Mouse (Mus musculus): ENCODE results near the gene Usb1. TPM values are rescaled to one million over a fixed set of nuclear protein-coding genes. Genes with fewer than 3 reads are reported as not detected.

The Usb1 gene
- polyA plus RNA-seq, 1 experiment from 2014 or later = 29.9 TPM

DNA sequence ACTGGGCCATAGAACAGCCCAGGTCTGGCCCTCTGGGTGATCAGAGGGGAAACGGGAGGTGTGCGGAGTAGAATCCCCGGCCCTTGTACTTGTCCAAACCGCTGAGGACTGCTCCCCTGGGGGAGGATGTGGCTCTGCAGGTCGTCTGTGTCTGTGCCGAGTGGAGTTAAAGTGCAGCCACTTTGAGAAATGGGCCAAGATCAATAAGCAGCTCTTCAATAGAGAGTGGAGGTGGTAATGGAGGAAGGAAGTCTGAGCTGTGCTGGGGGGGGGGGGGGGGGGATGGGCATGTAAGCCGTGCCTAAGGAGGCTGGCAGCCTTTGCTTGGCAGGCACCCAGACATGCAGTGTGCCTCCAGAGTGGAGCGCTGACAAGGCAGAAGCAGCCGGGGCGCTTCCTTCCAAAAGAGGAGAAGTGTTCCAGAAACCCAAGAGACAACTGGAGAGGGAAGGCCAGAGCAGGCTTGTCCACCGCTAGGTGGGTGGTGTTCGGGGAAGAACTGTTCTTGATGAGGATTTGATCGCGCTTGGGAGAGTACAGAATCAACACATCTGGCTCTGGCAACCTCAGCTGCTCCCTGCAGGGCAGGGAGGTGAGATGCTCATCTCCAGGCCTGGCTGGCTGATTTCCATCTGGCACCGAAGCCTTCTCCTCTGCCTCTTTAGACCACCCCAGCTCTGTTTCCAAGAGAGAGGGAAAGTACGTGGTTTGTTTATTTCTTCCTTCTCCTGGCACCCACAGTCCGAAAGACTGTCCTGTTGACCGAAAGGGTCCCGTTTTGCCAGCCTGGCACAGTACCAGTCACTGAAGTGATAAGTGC is 16.9 kb downstream of the Usb1 start:
- H3K4me1 ChIP-seq (ENCODE audit: control insufficient read depth, insufficient read depth, low read length) = peaks cover 28% of the 10 kb centered on the region
- H3K4me2 ChIP-seq (ENCODE audit: low read depth, low read length) = no peak overlapping the region
- no peaks in the 10 kb centered on the region for H3K9me3 ChIP-seq (ENCODE audit: control insufficient read depth, low read length)
- no peak overlapping the region for H3K9ac ChIP-seq (replicated peaks; ENCODE audit: low read depth, low read length)
- no peaks in the 10 kb centered on the region for H3K27me3 ChIP-seq (ENCODE audit: control insufficient read depth, insufficient read depth, low read length)
- peak overlapping the region; percentile 55; the same call in 1 of the 2 replicates for H3K27ac ChIP-seq (ENCODE audit: low read depth, low read length)
- no peak overlapping the region; the same call in 1 of the 2 replicates for H3K4me3 ChIP-seq (ENCODE audit: low read depth, low read length)
- H3K36me3 ChIP-seq (ENCODE audit: control insufficient read depth, insufficient read depth, low read length) = 0 out of 2 replicates have a peak, but pooled peaks cover 3% of the 10 kb centered on the region
- peak; percentile 5; the same call in 1 of the 2 replicates for ATAC-seq (ENCODE audit: low read depth)
- WGBS = 42% methylated on average over 19 of the region's 19 CpGs

DNA sequence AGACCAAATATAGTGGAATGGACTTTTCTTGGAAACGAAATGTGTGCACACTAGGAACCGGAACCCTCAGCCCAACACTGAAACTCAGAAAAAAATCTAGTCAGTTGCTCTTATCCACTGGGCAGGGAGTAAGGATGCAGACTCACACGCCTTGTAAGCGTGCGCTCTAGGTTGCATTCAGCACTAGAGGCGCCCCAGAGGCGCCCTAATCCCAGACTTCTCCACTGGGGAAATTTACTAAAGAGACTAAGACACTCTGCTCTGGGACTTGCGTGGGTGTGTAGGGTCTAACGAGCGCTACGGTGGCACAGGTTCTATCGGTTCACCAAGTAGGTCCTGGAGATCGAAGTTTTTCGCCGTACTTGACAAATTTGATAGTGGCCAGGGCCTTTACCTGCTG is 19.4 kb downstream of the Usb1 start:
- Histone ChIP-seq H3K36me3 (ENCODE audit: control insufficient read depth, insufficient read depth, low read length) (no peaks in the 10 kb centered on the region), H3K4me2 (ENCODE audit: low read depth, low read length) (peak overlapping the region; percentile 89), H3K9me3 (ENCODE audit: control insufficient read depth, low read length) (no peaks in the 10 kb centered on the region), H3K27ac (ENCODE audit: low read depth, low read length) (no peak overlapping the region), H3K27me3 (ENCODE audit: control insufficient read depth, insufficient read depth, low read length) (no peaks in the 10 kb centered on the region), H3K9ac (replicated peaks; ENCODE audit: low read depth, low read length) (no peak overlapping the region), H3K4me3 (ENCODE audit: low read depth, low read length) (peak overlapping the region; percentile 93), H3K4me1 (ENCODE audit: control insufficient read depth, insufficient read depth, low read length) (peaks cover 43% of the 10 kb centered on the region)
- WGBS = 2% methylated on average over 15 of the region's 15 CpGs
- ATAC-seq (ENCODE audit: low read depth) = peak; percentile 35; the same call in 1 of the 2 replicates

DNA sequence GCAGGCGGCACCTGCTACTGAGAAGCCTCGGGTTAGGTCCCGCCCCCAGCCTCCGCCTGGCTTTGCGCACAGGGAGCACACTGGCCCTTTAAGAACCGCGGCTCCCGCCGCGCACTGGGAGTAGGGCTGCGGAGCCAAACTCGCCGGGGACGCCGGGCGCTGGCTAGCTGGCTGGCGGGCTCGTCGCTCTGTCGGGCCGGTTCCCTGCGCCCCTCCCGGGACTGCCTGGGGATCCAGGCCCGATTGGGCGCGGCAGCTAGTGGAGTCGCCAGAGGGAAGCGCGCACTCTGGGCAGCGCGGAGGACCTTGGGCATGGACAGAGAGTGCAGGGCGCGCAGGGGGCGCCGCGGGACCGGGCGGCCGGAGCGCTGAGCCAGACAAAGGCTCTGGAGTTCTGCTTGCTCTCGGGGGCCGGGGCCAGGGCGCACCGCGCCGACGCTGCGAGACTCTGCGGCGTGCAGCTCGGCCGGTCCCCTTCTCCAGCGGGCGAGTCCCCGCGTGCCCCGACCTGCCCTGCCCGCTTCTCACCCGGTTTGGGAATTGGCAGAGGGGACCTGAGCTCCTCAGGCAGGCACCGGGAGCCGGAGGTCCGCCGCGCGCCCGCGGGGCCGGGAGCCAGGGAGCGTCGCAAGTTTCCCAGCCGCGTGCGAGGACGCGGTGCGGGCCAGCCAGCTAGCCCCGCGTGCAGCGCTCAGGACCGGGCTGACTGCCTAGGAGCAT is 20.2 kb downstream of the Usb1 start, which contains the start of gene Mmp15:
Mmp15 (plus strand) TSS at position 118 of the 720 bp plus-strand sequence.
- H3K9me3 ChIP-seq (ENCODE audit: control insufficient read depth, low read length) = no peaks in the 10 kb centered on the region
- no peaks in the 10 kb centered on the region for H3K36me3 ChIP-seq (ENCODE audit: control insufficient read depth, insufficient read depth, low read length)
- no peaks in the 10 kb centered on the region for H3K27me3 ChIP-seq (ENCODE audit: control insufficient read depth, insufficient read depth, low read length)
- H3K4me1 ChIP-seq (ENCODE audit: control insufficient read depth, insufficient read depth, low read length) = peaks cover 40% of the 10 kb centered on the region
- peak within 1 kb of the TSS; percentile 91 for H3K9ac ChIP-seq (replicated peaks; ENCODE audit: low read depth, low read length)
- peak within 1 kb of the TSS; percentile 89 for H3K4me2 ChIP-seq (ENCODE audit: low read depth, low read length)
- peak; percentile 73 for ATAC-seq (ENCODE audit: low read depth)
- under 1% methylated on average over 68 of the region's 80 CpGs for WGBS
- peak within 1 kb of the TSS; percentile 87 for H3K27ac ChIP-seq (ENCODE audit: low read depth, low read length)
- H3K4me3 ChIP-seq (ENCODE audit: low read depth, low read length) = peak within 1 kb of the TSS; percentile 93

DNA sequence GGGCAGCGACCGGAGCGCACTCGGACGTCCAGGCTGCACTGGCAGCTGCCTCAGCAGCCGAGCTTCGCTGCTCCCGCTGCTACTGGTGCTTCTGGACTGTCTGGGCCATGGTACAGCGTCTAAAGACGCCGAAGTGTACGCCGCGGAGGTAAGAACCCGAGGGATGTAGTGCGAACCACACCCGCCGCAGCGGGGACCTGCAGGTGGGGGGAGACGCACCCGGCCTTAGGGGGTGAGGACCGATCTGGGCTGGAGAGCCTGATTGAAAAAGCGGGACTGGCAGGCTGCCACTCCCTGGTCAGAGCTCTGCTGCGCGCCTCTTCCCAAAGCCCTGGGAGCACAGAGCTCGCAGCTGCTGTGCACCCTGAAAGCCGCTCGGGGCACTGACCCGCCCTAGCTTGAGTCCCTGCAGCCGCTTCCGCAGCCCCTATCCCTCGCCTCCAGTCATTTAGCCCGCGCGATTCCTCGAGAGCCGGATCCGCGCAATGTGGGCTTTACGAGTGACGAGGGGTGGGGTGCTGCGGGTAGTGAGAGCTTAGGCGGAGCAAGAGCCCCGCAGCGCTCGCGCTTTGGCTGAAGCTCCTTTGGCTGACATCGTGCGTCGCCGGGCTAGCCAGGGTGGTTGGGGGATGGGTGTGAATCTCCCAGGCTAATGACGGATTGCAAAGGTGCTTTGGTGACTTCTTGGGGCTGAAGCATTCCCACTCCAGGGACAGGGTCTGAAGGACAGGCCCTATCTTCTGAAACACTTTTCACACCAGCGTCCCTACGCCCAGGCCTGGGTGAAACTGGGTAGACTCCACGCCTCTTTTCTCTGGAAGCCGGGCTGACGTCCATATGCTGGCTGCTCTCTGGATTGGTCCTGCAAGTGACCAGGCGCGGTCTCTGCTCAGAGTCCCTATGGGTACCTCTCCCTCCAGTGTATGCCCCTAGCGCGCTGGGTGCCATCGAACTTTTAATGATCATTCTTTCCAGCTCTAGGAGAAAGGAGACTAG is 21.1 kb downstream of the Usb1 start:
- Histone ChIP-seq H3K4me2 (ENCODE audit: low read depth, low read length) (peak overlapping the region; percentile 89), H3K4me3 (ENCODE audit: low read depth, low read length) (peak overlapping the region; percentile 93), H3K4me1 (ENCODE audit: control insufficient read depth, insufficient read depth, low read length) (peaks cover 40% of the 10 kb centered on the region), H3K9ac (replicated peaks; ENCODE audit: low read depth, low read length) (peak overlapping the region; percentile 91), H3K9me3 (ENCODE audit: control insufficient read depth, low read length) (no peaks in the 10 kb centered on the region), H3K27ac (ENCODE audit: low read depth, low read length) (peak overlapping the region; percentile 87), H3K36me3 (ENCODE audit: control insufficient read depth, insufficient read depth, low read length) (no peaks in the 10 kb centered on the region), H3K27me3 (ENCODE audit: control insufficient read depth, insufficient read depth, low read length) (no peaks in the 10 kb centered on the region)
- ATAC-seq (ENCODE audit: low read depth) = peak; percentile 45
- 2% methylated on average over 62 of the region's 62 CpGs for WGBS

DNA sequence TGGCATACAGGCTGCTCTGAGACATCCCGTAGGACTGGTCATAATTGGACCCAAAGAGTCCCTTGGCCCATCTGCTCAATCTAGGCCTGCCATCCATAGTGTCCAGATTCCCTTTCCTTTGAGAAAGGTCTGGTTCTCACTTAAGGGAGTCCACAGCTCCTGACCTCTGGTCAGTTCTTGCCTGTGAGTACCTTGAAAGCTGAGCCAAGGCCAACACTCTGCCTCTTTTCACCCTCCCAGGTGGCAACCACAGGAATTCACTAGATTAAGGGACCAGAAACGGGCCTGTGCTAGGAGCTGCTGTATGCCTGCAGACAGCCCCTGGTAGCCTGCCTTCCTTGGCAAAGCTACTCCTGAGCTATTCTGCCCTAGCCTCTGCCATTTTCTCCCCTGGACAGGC is 22.5 kb downstream of the Usb1 start:
- no peak for ATAC-seq (ENCODE audit: low read depth)
- Histone ChIP-seq H3K9ac (replicated peaks; ENCODE audit: low read depth, low read length) (no peak overlapping the region), H3K4me3 (ENCODE audit: low read depth, low read length) (no peak overlapping the region), H3K9me3 (ENCODE audit: control insufficient read depth, low read length) (no peaks in the 10 kb centered on the region), H3K36me3 (ENCODE audit: control insufficient read depth, insufficient read depth, low read length) (no peaks in the 10 kb centered on the region), H3K27ac (ENCODE audit: low read depth, low read length) (no peak overlapping the region), H3K4me1 (ENCODE audit: control insufficient read depth, insufficient read depth, low read length) (peaks cover 33% of the 10 kb centered on the region), H3K27me3 (ENCODE audit: control insufficient read depth, insufficient read depth, low read length) (no peaks in the 10 kb centered on the region), H3K4me2 (ENCODE audit: low read depth, low read length) (peak overlapping the region; percentile 89; the same call in 1 of the 2 replicates)
- 89% methylated on average over 2 of the region's 2 CpGs for WGBS

DNA sequence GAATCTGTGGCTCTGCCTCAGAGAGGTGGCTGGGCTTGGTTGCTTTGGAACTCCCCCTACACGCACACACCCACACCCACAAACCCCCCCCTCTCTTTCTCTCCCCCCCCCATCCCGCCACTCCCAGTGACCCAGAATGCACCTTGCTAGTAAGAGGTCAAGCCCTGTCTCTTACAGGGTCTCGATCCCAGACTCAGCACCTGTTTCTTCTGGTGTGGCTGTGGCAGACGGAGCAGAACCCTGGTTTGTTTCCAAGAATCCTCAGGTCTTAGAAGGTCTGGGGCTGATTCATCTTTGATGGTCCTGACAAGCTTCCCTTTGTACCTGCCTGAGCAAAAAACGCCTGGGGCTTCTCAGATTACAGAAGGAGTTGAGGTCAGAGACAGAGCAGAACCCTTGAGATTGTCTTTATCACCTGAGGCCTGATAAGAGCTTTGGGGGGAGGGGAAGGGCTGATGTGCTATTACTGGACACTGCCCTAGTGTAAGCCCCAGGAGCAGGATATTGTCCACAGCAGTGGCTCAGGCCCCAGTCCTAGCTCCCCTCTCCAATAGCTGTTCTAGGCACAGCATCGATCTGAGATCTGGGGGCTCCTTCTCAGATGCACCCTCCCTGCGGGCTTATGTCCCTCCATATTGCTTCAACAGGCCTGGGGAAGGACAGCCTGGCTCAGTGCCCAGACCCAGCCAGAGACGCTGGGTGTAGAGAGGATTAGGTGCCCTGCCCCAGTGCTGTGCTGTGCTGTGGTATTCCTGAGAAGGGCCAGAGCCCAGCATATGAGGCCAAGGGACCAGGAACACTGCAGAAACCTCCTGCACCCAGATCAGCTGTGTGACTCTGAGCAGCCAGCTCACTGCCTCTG is 26.7 kb downstream of the Usb1 start:
- no peak overlapping the region for H3K9ac ChIP-seq (replicated peaks; ENCODE audit: low read depth, low read length)
- H3K4me1 ChIP-seq (ENCODE audit: control insufficient read depth, insufficient read depth, low read length) = peaks cover 34% of the 10 kb centered on the region
- no peak for ATAC-seq (ENCODE audit: low read depth)
- no peaks in the 10 kb centered on the region for H3K9me3 ChIP-seq (ENCODE audit: control insufficient read depth, low read length)
- H3K27ac ChIP-seq (ENCODE audit: low read depth, low read length) = no peak overlapping the region
- WGBS = 62% methylated on average over 8 of the region's 8 CpGs
- H3K4me2 ChIP-seq (ENCODE audit: low read depth, low read length) = no peak overlapping the region
- no peaks in the 10 kb centered on the region for H3K36me3 ChIP-seq (ENCODE audit: control insufficient read depth, insufficient read depth, low read length)
- no peaks in the 10 kb centered on the region for H3K27me3 ChIP-seq (ENCODE audit: control insufficient read depth, insufficient read depth, low read length)
- no peak overlapping the region for H3K4me3 ChIP-seq (ENCODE audit: low read depth, low read length)

DNA sequence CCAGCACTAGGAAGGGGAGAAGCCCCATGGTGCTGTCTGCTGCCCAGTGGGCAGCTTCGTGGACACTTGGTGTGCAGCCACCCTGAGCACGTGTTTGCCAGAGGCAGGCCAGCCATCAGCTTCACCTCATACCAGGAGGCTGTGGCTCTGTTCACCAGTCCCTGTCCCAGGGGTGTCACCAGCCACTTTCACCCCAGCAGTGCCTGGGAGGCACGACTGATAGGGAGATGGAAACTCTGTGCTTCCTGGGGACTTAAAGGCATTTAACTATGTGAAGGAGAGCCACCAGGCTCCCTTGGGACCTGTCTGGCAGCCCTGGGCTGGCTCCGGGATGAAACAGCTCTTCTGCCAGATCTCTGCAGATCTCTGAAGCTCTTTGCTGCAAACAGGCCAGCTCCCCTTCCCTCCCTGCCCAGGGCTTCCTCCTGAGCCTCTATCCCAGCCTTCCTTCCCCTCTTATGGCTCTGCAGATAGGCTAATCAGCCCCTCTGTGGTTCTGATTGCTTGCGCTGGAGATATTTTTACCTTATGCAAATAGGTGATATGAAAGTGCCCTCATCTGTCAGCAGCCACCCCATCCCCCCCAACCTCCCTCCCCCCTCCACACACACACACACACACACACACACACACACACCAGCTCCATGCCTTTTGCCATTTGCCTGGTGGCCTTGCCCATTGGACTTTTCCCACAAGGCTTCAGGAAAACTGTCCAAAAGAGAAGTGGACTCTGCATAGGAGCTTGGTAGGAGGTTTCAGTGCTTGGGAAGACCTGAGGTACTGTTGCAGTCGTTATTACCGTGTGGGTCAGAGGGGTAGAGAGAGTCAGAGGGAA is 28.3 kb downstream of the Usb1 start:
- Histone ChIP-seq H3K27me3 (ENCODE audit: control insufficient read depth, insufficient read depth, low read length) (no peaks in the 10 kb centered on the region), H3K4me1 (ENCODE audit: control insufficient read depth, insufficient read depth, low read length) (peaks cover 24% of the 10 kb centered on the region), H3K27ac (ENCODE audit: low read depth, low read length) (no peak overlapping the region; the same call in 1 of the 2 replicates), H3K9ac (replicated peaks; ENCODE audit: low read depth, low read length) (no peak overlapping the region), H3K4me2 (ENCODE audit: low read depth, low read length) (no peak overlapping the region), H3K9me3 (ENCODE audit: control insufficient read depth, low read length) (no peaks in the 10 kb centered on the region), H3K36me3 (ENCODE audit: control insufficient read depth, insufficient read depth, low read length) (no peaks in the 10 kb centered on the region), H3K4me3 (ENCODE audit: low read depth, low read length) (no peak overlapping the region)
- ATAC-seq (ENCODE audit: low read depth) = no peak
- WGBS = 52% methylated on average over 7 of the region's 7 CpGs
